Mouse (Mus musculus): ENCODE data around the gene Zfp689. TPM values are rescaled to one million over a fixed set of nuclear protein-coding genes. Genes with fewer than 3 reads are reported as not detected.
"Not testable (repeated sequence)": the region's sequence is repeated elsewhere in the genome, so short reads cannot be mapped to it uniquely, and the experiment has no call there.

Gene Zfp689
- total RNA-seq, 1 experiment from 2014 or later, result 1.4 TPM

DNA sequence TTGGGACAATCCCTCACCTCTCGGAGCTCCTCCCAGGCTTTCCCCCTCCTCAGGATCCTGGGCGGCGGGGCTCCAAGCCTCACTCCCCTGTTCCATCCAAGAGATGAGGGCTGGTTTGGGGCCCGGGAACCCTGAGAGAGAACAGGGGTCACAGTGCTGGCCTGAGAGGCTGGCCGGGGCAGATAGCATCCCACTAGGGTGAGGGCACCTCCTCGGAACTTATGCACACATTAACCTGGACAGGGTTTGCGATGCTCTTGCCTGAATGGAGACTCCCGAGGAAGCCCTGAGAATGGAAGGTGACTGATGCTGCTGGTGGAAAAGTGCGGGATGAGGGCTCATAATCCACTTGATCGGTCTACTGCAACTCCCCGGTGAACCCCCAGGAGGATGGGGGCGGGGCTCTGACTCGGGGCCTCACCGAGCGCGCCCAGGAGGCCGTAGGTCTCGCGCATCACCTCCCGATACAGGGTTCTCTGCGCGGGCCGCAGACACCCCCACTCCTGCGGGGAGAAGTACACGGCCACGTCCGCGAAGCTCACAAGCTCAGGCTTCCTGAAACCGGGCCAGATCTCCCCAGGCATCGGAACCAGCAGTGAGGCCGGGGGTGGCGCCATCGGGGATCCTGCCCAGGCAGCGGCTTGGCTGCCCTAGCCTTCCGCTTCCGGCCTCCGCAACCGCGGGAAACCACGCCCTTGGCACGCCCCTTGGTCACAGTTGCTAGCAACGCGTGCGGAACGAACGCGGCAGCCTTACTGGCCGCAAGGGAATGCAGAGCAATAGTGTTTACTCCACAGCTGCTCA, 27.4 kb downstream of the Zfp689 start, which contains the start of gene Zfp688:
TSS of gene Zfp688 (minus strand) at position 681 of the 804 bp plus-strand sequence.
- ATAC-seq (replicated peaks; ENCODE audit: insufficient number of reproducible peaks, low FRiP score, low TSS enrichment, poor library complexity, severe bottlenecking), result peak; percentile 98

DNA sequence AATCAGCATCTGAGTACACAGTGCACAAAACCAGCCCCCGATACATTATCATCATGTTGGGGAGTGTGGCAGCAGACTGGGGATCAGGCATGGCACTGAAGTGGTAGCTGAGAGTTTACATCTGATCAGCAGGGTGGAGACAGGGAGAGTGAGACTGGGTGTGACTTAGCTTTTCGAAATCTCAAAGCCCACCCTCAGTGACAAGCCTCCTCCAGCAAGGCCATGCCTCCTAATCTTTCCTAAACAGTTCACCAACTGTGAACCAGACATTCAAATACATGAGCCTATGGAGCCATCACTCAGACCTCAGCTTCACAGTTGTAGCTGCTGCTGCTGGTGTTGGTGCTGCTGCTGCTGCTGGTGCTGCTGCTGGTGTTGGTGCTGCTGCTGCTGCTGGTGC, 37.5 kb downstream of the Zfp689 start:
- no peak for ATAC-seq (replicated peaks; ENCODE audit: insufficient number of reproducible peaks, low FRiP score, low TSS enrichment, poor library complexity, severe bottlenecking)

DNA sequence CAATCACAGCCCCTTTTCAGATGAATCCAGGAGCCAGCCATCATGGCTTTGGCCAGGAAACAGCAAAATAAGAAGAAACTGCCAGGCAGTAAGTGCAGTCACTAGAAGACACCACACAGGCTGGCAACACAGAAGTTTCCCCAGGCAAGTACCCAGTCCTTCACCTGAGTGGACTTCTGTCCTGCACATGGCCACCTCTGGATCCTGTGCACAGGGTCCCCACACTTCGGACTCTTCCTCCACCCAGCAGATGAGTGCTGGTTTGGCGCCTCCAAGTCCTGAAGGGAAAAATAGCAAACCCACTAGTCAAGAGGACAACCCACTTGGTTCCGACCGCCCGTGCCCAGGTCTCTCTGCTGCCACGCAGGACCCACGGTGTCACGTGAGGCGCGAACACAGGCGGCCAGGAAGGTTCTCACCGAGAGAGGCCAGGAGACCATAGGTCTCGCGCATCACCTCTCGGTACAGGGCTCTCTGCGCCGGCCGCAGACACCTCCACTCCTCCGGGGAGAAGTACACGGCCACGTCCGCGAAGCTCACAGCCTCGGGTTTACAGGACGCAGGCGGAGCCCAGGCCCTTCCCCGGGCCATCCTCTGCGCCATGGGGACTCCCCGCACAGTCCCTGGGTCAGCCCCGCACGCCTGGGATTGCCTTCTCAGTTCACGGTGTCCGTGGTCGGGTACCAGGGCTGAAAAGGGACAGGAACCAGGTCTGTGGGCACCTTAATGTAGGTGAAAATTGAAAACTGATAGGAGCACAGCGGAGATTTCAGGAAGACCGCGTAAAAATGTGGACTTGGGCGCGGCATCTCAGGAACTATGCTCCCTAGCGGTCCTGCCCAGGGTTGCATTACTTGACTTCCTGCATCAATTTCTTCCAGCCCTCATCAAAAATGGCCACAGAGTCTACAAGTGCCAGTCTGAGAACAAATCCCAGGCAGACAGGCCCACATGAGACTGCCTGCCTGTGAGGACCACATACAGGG, 42.7 kb downstream of the Zfp689 start, which contains the start of gene Zfp764:
TSS of gene Zfp764 (minus strand) at position 821 of the 986 bp plus-strand sequence.
- peak; percentile 94 for ATAC-seq (replicated peaks; ENCODE audit: insufficient number of reproducible peaks, low FRiP score, low TSS enrichment, poor library complexity, severe bottlenecking)

DNA sequence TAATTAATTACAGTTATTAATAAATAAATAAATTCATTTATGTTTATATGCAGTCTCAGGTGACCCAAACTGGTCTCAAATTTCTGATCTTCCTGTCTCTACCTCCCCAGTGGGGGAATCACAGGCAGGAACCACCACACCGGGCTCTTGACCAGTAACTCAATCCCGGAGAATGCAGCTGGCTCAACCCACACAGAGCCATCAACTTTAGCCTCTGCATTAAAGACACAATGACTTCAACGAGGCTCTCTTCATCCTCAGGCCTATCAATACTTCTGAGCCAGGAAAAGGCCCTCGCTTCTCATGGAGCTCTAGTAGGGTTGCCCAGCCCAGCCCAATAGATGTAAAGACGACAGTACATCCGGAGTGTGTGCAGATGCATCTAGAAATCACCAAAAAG, 44.9 kb downstream of the Zfp689 start:
- ATAC-seq (replicated peaks; ENCODE audit: insufficient number of reproducible peaks, low FRiP score, low TSS enrichment, poor library complexity, severe bottlenecking), result not testable (repeated sequence)

DNA sequence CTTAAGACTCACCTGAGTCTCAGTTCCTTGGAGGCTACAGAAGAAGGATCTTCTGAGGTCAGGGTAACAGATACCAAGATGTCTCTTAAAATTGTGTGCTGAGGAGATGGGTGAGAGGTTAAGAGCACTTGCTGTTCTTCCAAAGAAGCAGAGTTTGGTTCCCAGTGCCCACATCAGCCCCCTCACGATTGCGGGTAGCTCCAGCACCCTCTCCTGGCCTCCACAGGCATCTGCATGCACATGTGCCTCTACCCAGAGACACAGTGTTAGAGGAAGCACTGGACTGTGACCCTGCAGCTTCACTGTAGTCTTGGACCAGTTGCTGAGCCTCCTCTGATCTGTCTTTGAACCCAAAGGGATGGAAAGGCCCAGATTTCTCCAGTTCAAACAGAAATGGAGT, 46.0 kb downstream of the Zfp689 start:
- no peak for ATAC-seq (replicated peaks; ENCODE audit: insufficient number of reproducible peaks, low FRiP score, low TSS enrichment, poor library complexity, severe bottlenecking)

DNA sequence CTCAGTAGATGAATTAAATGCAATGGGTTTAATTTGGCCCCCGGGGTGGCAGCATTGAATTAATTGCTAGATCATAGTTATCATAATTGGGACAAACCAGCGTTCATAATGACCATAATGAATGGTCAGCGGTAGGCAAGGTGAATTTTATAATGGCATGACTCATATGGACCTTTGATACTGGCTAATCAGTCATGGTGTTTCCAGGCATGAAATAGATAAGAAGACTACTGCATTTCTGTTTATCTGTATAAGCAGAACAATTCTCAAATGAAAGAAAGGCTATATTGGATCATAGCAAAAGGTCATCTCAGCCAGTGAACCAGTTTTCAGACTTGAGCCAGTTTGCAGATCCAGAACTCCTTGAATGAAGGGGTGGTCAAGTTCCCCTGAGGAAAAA, 48.6 kb downstream of the Zfp689 start:
- no peak for ATAC-seq (replicated peaks; ENCODE audit: insufficient number of reproducible peaks, low FRiP score, low TSS enrichment, poor library complexity, severe bottlenecking)

DNA sequence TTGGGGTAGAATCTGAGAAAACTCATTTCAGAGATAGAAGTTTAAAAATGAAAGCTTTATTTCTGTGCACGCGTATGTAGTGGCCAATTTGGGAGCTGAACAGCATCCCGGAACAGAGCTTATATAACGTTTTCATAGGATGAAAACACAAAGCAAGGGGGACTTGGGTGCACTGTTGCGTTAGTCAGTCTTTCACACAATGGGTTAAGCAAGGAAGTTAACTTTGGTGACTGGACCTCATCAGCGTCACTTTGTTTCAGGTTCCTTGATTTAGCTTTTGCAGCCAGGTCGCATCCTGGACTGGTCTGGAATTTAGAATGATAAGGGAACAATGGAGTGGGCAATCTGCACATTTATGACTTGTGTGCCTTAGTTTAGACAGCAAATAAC, 55.0 kb downstream of the Zfp689 start:
- ATAC-seq (replicated peaks; ENCODE audit: insufficient number of reproducible peaks, low FRiP score, low TSS enrichment, poor library complexity, severe bottlenecking), result no peak

DNA sequence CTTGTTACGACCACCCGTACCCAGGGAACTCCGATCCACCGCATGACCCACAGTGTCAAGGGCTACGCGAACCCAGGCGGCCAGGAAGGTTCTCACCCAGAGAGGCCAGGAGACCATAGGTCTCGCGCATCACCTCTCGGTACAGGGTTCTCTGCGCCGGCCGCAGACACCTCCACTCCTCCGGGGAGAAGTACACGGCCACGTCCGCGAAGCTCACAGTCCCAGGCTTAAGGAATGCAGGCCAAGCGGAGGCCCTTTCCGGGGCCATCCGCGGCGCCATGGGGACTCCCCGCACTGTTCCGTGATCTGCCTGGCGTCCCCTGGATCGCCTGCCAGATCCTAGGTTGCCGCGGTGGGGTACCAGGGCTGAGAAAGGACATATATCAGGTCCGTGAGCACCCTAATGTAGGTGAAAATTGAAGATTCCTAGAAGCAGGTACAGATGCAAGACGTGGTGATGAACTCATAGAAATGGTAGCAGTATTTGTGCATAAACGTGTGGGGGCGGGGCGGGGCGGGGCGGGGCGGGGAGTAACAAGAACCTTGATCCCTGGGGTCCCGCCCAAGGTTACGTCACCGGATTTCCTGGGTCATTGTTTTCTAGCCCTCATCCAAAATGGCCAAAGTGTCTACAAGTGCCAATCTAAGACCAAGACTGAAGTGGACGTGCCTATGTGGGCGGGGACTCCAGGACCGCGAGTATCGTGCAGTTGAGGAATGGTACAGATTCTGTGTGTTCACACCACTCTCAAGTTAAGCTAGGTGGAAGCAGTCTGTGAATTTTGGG, 55.6 kb downstream of the Zfp689 start, which contains the start of gene E430018J23Rik:
TSS of gene E430018J23Rik (minus strand) at position 473 of the 787 bp plus-strand sequence.
- peak; percentile 99 for ATAC-seq (replicated peaks; ENCODE audit: insufficient number of reproducible peaks, low FRiP score, low TSS enrichment, poor library complexity, severe bottlenecking)

DNA sequence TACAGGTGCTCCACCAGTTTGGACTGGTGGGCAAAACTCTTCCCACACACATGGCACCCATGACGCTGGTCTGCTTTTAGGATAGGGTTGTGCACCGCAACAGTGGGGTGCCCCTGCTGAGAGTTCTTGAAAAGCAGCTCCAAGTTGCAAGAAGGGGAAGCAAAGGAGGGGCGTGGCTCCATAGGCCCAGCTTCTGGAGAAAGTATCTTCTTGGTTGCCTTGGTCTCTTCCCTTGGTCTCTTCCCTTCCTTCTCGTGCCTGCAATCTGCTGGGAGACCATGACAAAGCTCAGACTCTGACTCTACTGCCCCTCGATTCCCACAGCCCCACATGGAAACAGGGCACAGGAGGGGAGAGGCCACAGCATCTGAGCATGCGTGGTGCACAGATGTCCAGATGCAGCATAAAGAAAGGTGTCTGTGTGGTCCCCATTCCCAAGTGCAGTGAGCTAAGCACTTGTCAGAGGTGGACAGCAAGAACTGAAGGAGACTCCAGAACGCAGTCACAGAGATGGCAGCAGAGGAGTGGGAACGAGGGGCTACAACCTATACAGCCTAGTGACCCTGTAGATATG, 56.6 kb downstream of the Zfp689 start:
- ATAC-seq (replicated peaks; ENCODE audit: insufficient number of reproducible peaks, low FRiP score, low TSS enrichment, poor library complexity, severe bottlenecking), result peak; percentile 33; the same call in 1 of the 2 replicates

Other genes with a start within 250 kb of the Zfp689 start
- gene Tbc1d10b, start 240.7 kb downstream of the Zfp689 start, total RNA-seq (2017), result 52.5 to 106 TPM (median 85.1 TPM) in 3 replicates
- gene Mylpf, start 240.3 kb downstream of the Zfp689 start, total RNA-seq (2017), result 8.7 to 33.8 TPM (median 15.4 TPM) in 3 replicates
- 3.9 to 9.8 TPM (median 5.7 TPM) in 3 replicates for gene Zfp553, start 216.1 kb downstream of the Zfp689 start, total RNA-seq (2017)
- gene Sept1, start 216.0 kb downstream of the Zfp689 start, total RNA-seq (2017), result 117 to 359 TPM (median 130 TPM) in 3 replicates
- gene Zfp771, start 204.9 kb downstream of the Zfp689 start, total RNA-seq (2017), result 0.57 to 3.9 TPM (median 2.9 TPM) in 3 replicates
- gene Dctpp1, start 188.4 kb downstream of the Zfp689 start, total RNA-seq (2017), result 9.6 to 13.3 TPM (median 9.9 TPM) in 3 replicates
- 139 to 200 TPM (median 191 TPM) in 3 replicates for gene Sephs2, start 175.1 kb downstream of the Zfp689 start, total RNA-seq (2017)
- 218 to 515 TPM (median 322 TPM) in 3 replicates for gene Itgal, start 152.9 kb downstream of the Zfp689 start, total RNA-seq (2017)
- 1.8 to 3.4 TPM (median 2.9 TPM) in 3 replicates for gene Zfp768, start 103.6 kb downstream of the Zfp689 start, total RNA-seq (2017)
- 5.8 to 16.3 TPM (median 10.1 TPM) in 3 replicates for gene Zfp747, start 73.1 kb downstream of the Zfp689 start, total RNA-seq (2017)
- 0.95 to 4.5 TPM (median 2.6 TPM) in 3 replicates for gene 9130019O22Rik, start 62.0 kb downstream of the Zfp689 start, total RNA-seq (2017)
- gene E430018J23Rik, start 55.5 kb downstream of the Zfp689 start, total RNA-seq (2017), result 2.1 to 2.3 TPM (median 2.2 TPM) in 3 replicates
- 7.7 to 12.5 TPM (median 10.0 TPM) in 3 replicates for gene Zfp764, start 42.3 kb downstream of the Zfp689 start, total RNA-seq (2017)
- 12.4 to 15.5 TPM (median 13.3 TPM) in 3 replicates for gene Zfp688, start 27.1 kb downstream of the Zfp689 start, total RNA-seq (2017)
- 63.5 to 76.8 TPM (median 69.4 TPM) in 3 replicates for gene Prr14, start 10.5 kb upstream of the Zfp689 start, total RNA-seq (2017)
- 27.9 to 55.8 TPM (median 33.5 TPM) in 3 replicates for gene Fbrs, start 30.0 kb upstream of the Zfp689 start, total RNA-seq (2017)
- gene Srcap, start 62.8 kb upstream of the Zfp689 start, total RNA-seq (2017), result 12.3 to 47.6 TPM (median 26.1 TPM) in 3 replicates
- gene Gm42715, start 70.4 kb upstream of the Zfp689 start, total RNA-seq (2017), result 2.3 to 18.1 TPM (median 5.0 TPM) in 3 replicates
- 4.3 to 14.7 TPM (median 5.7 TPM) in 3 replicates for gene Tmem265, start 112.2 kb upstream of the Zfp689 start, total RNA-seq (2017)
- 58.5 to 75.1 TPM (median 73.4 TPM) in 3 replicates for gene Phkg2, start 124.2 kb upstream of the Zfp689 start, total RNA-seq (2017)
- 1.1 to 2.8 TPM (median 2.6 TPM) in 3 replicates for gene Ccdc189, start 139.4 kb upstream of the Zfp689 start, total RNA-seq (2017)
- 67.4 to 77.5 TPM (median 69.4 TPM) in 3 replicates for gene Rnf40, start 139.6 kb upstream of the Zfp689 start, total RNA-seq (2017)
- 1.7 to 7.4 TPM (median 2.3 TPM) in 3 replicates for gene Zfp629, start 166.6 kb upstream of the Zfp689 start, total RNA-seq (2017)